14 mouse cellular contexts compared by ENCODE assay signal in genomic region chr10:112882149-112882548, GRCm38 (mm10).
"Had no signal": no experiment of that assay in that cellular context is flagged by ENCODE, and none has a peak within 500 bp of the region (broad histone marks: within the 10 kb centered on the region; RNA-seq: fewer than 3 reads in every experiment).

No protein-coding gene starts in this region.

- H3K4me1 ChIP-seq: lung, embryonic 15.5 days; midbrain, embryonic 12.5 days; midbrain, embryonic 15.5 days had no signal

- H3K9me3 ChIP-seq: lung, embryonic 15.5 days; midbrain, embryonic 10.5 days; midbrain, embryonic 12.5 days; midbrain, embryonic 15.5 days; neural tube, embryonic 12.5 days; stomach, embryonic 15.5 days had no signal

- DNase-seq: liver, postnatal 0 days; lung, adult 2 months; right cerebral cortex, postnatal 14 days; thymus, adult 2 months; thymus, postnatal 25 days; thymus, postnatal 4 days had no signal

- H3K4me3 ChIP-seq: lung, embryonic 15.5 days; midbrain, embryonic 10.5 days; midbrain, embryonic 12.5 days; midbrain, embryonic 15.5 days; neural tube, embryonic 12.5 days; stomach, embryonic 15.5 days had no signal

- H3K27me3 ChIP-seq: lung, embryonic 15.5 days; midbrain, embryonic 12.5 days; midbrain, embryonic 15.5 days; neural tube, embryonic 12.5 days; stomach, embryonic 15.5 days had no signal

- H3K27ac ChIP-seq: lung, embryonic 15.5 days; macrophage; midbrain, embryonic 10.5 days; midbrain, embryonic 12.5 days; midbrain, embryonic 15.5 days; neural tube, embryonic 12.5 days; stomach, embryonic 15.5 days; stomach, postnatal 0 days had no signal

- H3K36me3 ChIP-seq: lung, embryonic 15.5 days; midbrain, embryonic 10.5 days; midbrain, embryonic 12.5 days; midbrain, embryonic 15.5 days; neural tube, embryonic 12.5 days; stomach, embryonic 15.5 days had no signal

- H3K4me2 ChIP-seq: lung, embryonic 15.5 days; midbrain, embryonic 12.5 days; midbrain, embryonic 15.5 days; neural tube, embryonic 12.5 days; stomach, embryonic 15.5 days had no signal

- ATAC-seq: liver, postnatal 0 days; midbrain, embryonic 15.5 days had no signal

- H3K9ac ChIP-seq: liver, postnatal 0 days; lung, embryonic 15.5 days; midbrain, embryonic 12.5 days; midbrain, embryonic 15.5 days; neural tube, embryonic 12.5 days; stomach, embryonic 15.5 days had no signal
